Mouse (Mus musculus) adrenal gland, postnatal 4 days (tissue): ENCODE measurements at regions not wholly inside any gene's neighbourhood (a gene's known extent, or its start where the extent isn't known, plus 50 kb on each side); places are given as distances from the start of the nearest gene placed in this dataset.

ENCODE experiments used
- DNase-seq, 2 experiments: peaks; one replicate each; pipeline ENCODE4 v3.0.0; 2021 to 2022; ENCODE audit warnings: low spot score in 2 of 2, mixed read lengths in 2 of 2

GRCm38 (mm10) chr4:152757191-152757590 lies 279.5 kb upstream of the Kcnab2 start:
- DNase-seq = no peak

GRCm38 (mm10) chr4:152756535-152756934 lies 278.9 kb upstream of the Kcnab2 start:
- peak in 1 of 2 experiments; percentile 16 for DNase-seq

DNA sequence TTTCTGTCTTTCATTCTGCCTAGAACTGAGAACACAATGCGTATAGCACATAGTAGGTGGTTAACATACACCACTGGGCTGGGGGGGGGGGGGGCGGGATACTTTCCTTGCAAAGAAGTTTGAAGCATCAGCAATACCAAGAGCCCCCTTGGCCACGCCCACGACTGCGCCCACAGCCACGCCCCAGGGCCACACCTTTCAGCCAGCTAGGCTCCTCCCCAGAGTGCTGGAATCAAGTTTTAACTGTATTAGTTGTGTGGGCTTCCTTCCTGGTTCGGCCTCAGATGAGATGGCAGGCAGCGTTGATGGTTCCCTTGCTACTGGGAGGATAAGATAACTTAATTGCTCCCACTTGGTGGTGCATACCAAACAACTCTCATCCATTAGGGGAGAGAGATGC lies 278.1 kb upstream of the Kcnab2 start:
- DNase-seq = no peak

- DNase-seq = no peak
These were observed 266.7 kb upstream of the Kcnab2 start for GRCm38 (mm10) chr4:152744366-152744765.

- no peak for DNase-seq
These were observed 255.3 kb upstream of the Kcnab2 start for GRCm38 (mm10) chr4:152733017-152733416.

DNA sequence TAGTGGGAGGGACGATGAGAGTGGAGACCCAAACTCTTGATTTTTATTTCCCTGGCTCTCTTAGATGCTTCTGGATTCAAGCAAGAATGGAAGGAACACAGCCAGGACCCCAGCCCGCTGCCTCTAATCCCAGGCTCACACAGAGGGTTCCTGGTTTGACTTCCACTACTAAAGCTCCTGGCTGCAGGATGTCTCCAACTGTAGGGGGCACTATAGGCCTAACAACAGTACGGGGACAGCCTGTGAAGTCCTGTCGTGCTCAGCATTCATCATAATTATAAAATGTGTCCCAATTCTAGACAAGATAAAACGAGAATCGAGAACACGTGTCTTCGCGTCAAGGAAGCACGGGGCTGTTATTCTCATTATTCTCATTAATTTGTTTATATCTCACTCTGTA lies 254.3 kb upstream of the Kcnab2 start:
- no peak for DNase-seq

DNA sequence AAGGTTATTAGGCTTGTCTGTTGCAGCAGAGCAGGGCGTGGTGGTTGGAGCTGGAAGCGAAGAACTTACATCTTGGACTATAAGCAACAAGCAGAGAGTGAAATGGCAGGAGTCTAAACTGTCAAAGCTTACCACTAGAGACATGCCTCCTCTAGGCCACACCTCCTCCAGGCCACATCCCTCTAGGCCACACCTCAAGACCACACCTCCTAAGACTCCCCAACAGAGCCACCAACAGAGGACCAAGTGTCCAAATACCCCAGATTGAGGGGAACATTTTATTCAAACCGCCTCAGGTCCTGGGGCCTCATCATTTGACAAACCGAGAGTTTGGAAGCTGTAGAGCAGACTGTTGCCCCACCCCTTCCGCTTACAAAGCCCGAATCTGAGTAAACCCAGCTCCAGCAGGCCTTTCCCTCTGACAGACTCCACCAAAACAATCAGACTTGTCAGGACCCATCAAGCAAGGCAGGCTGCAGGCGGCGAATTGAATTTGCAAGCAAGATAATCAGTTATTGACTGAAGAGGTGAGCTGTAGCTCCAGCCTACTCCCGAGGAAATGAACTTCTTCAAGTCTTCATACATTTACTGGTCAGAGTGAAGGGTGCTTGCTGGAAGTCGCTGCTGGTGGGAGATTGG lies 253.5 kb upstream of the Kcnab2 start:
- DNase-seq = no peak

GRCm38 (mm10) chr4:152729421-152729820 lies 251.8 kb upstream of the Kcnab2 start:
- DNase-seq = no peak

GRCm38 (mm10) chr4:152725881-152726280 lies 248.2 kb upstream of the Kcnab2 start:
- DNase-seq = no peak

- no peak for DNase-seq
These were observed 247.8 kb upstream of the Kcnab2 start for GRCm38 (mm10) chr4:152725423-152725822.

DNA sequence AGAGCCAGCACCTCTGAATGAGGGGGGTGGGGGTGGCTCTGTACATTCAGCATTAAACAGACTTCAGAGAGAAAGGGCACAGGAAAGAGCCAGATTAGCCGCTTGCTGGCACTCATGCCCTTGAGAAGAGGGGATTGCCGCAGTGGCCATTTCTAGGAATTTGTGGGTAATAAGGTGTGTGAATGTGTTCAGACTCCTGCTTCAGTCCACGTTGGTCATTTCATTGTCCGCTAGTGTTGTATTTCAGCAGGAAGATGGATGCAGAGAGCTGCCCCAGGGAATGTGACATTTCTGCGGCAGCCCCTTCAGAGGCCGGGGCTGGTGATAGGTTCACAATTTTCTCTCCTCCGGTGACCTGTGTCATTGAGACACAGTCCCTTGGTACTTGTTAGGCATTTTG lies 247.1 kb upstream of the Kcnab2 start:
- no peak for DNase-seq

- no peak for DNase-seq
These were observed 246.4 kb upstream of the Kcnab2 start for GRCm38 (mm10) chr4:152724026-152724425.

DNA sequence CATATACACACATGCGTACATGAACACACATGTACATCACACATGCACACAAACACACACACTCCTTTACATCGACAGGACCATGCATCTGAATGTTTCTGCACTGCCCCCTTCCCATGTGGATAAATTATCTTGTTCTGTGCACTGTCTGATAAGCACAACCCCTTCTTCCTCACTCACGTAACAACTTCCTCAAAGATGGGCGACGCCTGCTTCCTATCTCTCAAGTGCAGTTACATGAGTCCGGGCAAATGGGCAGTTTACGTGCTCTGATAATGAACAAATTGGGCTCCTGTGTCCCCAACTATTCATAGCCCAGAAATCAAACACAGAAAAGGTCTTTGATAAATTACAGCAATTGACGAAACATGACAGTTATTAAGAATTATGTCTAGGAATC lies 242.9 kb upstream of the Kcnab2 start:
- no peak for DNase-seq

- DNase-seq = no peak
These were observed 241.9 kb upstream of the Kcnab2 start for GRCm38 (mm10) chr4:152719416-152720127.

GRCm38 (mm10) chr4:152710339-152710738 lies 232.7 kb upstream of the Kcnab2 start:
- no peak for DNase-seq

DNA sequence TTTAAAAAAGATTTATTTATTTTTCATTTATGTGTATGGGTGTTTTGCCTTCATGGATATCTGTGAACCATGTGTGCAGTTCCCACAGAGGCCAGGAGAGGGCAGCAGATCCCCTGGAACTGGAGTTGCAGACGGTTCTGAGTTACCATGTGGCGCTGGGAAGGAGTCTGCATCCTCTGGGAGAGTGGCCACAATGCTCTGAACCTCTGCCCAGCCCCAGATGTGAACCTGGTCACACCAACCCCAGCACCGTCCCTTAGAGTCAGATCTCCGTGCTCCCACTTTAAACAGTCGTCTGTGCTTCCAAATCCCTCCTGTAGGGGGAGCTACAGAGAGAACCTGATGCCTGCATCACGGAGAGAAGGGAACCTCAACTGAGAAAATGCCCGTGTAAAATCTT lies 222.5 kb upstream of the Kcnab2 start:
- DNase-seq = no peak

- no peak for DNase-seq
These were observed 219.7 kb upstream of the Kcnab2 start for GRCm38 (mm10) chr4:152697247-152697960.

DNA sequence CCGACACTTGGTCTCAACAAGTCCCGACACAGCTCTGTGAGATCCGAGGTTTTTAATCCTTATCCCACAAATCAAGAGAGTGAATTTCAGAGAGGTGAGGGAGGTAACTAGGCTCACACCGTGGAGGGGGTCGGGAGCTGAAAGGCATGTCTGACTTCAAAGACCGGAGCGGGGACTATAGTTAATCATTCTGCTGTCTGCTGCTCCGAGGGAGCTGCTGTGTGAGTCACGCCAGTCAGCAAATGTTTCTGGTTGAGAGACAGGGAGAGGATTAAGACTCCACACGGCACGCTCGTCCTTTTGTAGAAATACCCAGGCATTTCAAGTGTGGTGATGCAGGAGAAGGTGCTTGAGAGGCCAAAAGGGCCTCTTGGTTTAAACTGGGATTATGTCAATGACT lies 214.1 kb upstream of the Kcnab2 start:
- no peak for DNase-seq

DNA sequence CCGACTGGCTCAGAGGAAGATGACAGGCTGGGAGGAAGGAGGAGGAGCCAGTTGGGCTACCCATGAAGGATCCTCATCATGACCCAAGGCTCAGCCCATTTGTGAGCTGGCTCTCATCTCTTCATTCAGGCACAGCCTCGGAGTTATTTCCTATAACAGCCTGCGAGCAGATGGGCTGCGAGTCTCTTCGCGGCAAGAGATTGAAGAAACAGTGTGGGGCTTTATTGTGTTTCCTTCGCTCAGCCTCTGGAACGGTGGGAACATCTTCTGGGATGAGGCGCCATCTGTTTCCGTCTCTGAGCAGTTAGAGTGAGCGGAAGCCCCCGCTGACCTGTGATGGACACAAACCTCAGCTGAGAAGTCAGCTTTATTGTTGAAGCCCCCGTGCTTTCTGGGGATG lies 213.6 kb upstream of the Kcnab2 start:
- no peak for DNase-seq

- DNase-seq = no peak
These were observed 213.1 kb upstream of the Kcnab2 start for GRCm38 (mm10) chr4:152690766-152691165.

- no peak for DNase-seq
These were observed 212.2 kb upstream of the Kcnab2 start for GRCm38 (mm10) chr4:152689831-152690230.

DNA sequence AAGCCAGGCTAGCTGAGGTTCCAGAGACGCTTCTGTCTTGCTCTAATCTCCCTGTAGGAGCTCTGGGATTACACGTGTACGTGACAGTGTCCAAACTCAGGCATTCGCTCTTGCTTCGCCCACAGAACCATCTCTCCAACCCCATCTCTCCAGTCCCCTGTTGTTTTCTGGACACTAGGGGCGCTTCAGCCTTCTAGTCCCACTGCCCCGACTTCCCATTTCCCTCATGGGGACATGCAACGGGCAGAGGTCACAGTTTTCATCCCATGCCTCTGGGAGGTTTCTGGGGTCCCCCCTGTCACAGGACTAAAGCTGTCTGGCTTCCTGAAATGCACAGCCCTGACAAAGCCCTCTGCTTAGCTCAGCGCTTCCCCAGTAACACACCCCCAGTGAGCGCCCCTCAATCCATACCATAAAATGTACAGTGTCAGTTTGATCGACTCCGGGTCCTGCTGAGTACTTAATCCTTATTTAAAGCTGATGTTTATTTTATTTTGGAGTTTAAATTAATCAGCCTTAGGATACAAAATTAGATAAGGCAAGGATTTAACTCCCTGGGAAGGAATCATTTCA lies 208.9 kb upstream of the Kcnab2 start:
- no peak for DNase-seq
